Mouse (Mus musculus): ENCODE measurements around the gene Ppme1.
A peak's percentile ranks its signal among the peaks of the same experiment; 100 is the strongest.

Gene Ppme1

GRCm38 (mm10) chr7:100298861-100299510 is 73.1 kb downstream of the Ppme1 start:
- Histone ChIP-seq H3K4me3 (replicated peaks; ENCODE audit: low read length) (no peak overlapping the region), H3K36me3 (ENCODE audit: insufficient read depth, low read length) (no peaks in the 10 kb centered on the region), H3K27me3 (ENCODE audit: insufficient read depth, low read length) (0 out of 2 replicates have a peak, but pooled peaks cover 2% of the 10 kb centered on the region), H3K9me3 (ENCODE audit: low read length) (no peaks in the 10 kb centered on the region), H3K4me1 (replicated peaks; ENCODE audit: low read depth, low read length) (no peaks in the 10 kb centered on the region)
- no peak for TF ChIP-seq NANOG (IDR thresholded peaks at IDR 0.05; ENCODE audit: borderline replicate concordance, low read length)
- TF ChIP-seq CTCF (conservative IDR thresholded peaks at IDR 0.05; ENCODE audit: low read length), result no peak
- no peak for TF ChIP-seq POU5F1 (IDR thresholded peaks at IDR 0.05; ENCODE audit: borderline replicate concordance, low read length)

GRCm38 (mm10) chr7:100296699-100297098 is 75.4 kb downstream of the Ppme1 start:
- TF ChIP-seq POU5F1 (IDR thresholded peaks at IDR 0.05; ENCODE audit: borderline replicate concordance, low read length) (no peak), NANOG (IDR thresholded peaks at IDR 0.05; ENCODE audit: borderline replicate concordance, low read length) (no peak), CTCF (conservative IDR thresholded peaks at IDR 0.05; ENCODE audit: low read length) (no peak)
- H3K9me3 ChIP-seq (ENCODE audit: low read length), result no peaks in the 10 kb centered on the region
- H3K36me3 ChIP-seq (ENCODE audit: insufficient read depth, low read length), result no peaks in the 10 kb centered on the region
- H3K4me3 ChIP-seq (replicated peaks; ENCODE audit: low read length), result no peak overlapping the region
- no peaks in the 10 kb centered on the region for H3K4me1 ChIP-seq (replicated peaks; ENCODE audit: low read depth, low read length)
- 0 out of 2 replicates have a peak, but pooled peaks cover 6% of the 10 kb centered on the region for H3K27me3 ChIP-seq (ENCODE audit: insufficient read depth, low read length)

- Histone ChIP-seq H3K9me3 (ENCODE audit: low read length) (peaks cover 6% of the 10 kb centered on the region), H3K4me3 (replicated peaks; ENCODE audit: low read length) (no peak overlapping the region), H3K27me3 (ENCODE audit: insufficient read depth, low read length) (peaks cover 12% of the 10 kb centered on the region), H3K36me3 (ENCODE audit: insufficient read depth, low read length) (no peaks in the 10 kb centered on the region), H3K4me1 (replicated peaks; ENCODE audit: low read depth, low read length) (no peaks in the 10 kb centered on the region)
- TF ChIP-seq POU5F1 (IDR thresholded peaks at IDR 0.05; ENCODE audit: borderline replicate concordance, low read length), result no peak
- TF ChIP-seq CTCF (conservative IDR thresholded peaks at IDR 0.05; ENCODE audit: low read length), result no peak
- no peak for TF ChIP-seq NANOG (IDR thresholded peaks at IDR 0.05; ENCODE audit: borderline replicate concordance, low read length)
Observed at GRCm38 (mm10) chr7:100295745-100296144, 76.4 kb downstream of the Ppme1 start.

- H3K4me1 ChIP-seq (replicated peaks; ENCODE audit: low read depth, low read length), result peaks cover 8% of the 10 kb centered on the region
- TF ChIP-seq POU5F1 (IDR thresholded peaks at IDR 0.05; ENCODE audit: borderline replicate concordance, low read length), result no peak
- no peak for TF ChIP-seq CTCF (conservative IDR thresholded peaks at IDR 0.05; ENCODE audit: low read length)
- TF ChIP-seq NANOG (IDR thresholded peaks at IDR 0.05; ENCODE audit: borderline replicate concordance, low read length), result no peak
- H3K27me3 ChIP-seq (ENCODE audit: insufficient read depth, low read length), result peaks cover 32% of the 10 kb centered on the region
- peaks cover 11% of the 10 kb centered on the region for H3K9me3 ChIP-seq (ENCODE audit: low read length)
- no peak overlapping the region for H3K4me3 ChIP-seq (replicated peaks; ENCODE audit: low read length)
- no peaks in the 10 kb centered on the region for H3K36me3 ChIP-seq (ENCODE audit: insufficient read depth, low read length)
Observed at GRCm38 (mm10) chr7:100293546-100293945, 78.6 kb downstream of the Ppme1 start.

- H3K27me3 ChIP-seq (ENCODE audit: insufficient read depth, low read length), result peaks cover 60% of the 10 kb centered on the region
Observed at GRCm38 (mm10) chr7:100288622-100289021, 83.5 kb downstream of the Ppme1 start.

GRCm38 (mm10) chr7:100287748-100288578 is 84.1 kb downstream of the Ppme1 start:
- TF ChIP-seq NANOG (IDR thresholded peaks at IDR 0.05; ENCODE audit: borderline replicate concordance, low read length), result peak; percentile 75
- TF ChIP-seq CTCF (conservative IDR thresholded peaks at IDR 0.05; ENCODE audit: low read length), result no peak
- Histone ChIP-seq H3K4me3 (replicated peaks; ENCODE audit: low read length) (peak overlapping the region; percentile 63), H3K4me1 (replicated peaks; ENCODE audit: low read depth, low read length) (peaks cover 28% of the 10 kb centered on the region), H3K36me3 (ENCODE audit: insufficient read depth, low read length) (no peaks in the 10 kb centered on the region), H3K9me3 (ENCODE audit: low read length) (peaks cover 11% of the 10 kb centered on the region), H3K27me3 (ENCODE audit: insufficient read depth, low read length) (peaks cover 60% of the 10 kb centered on the region)

More at GRCm38 (mm10) chr7:100288622-100289021, 83.5 kb downstream of the Ppme1 start:
- peaks cover 11% of the 10 kb centered on the region for H3K9me3 ChIP-seq (ENCODE audit: low read length)
- no peaks in the 10 kb centered on the region for H3K36me3 ChIP-seq (ENCODE audit: insufficient read depth, low read length)
- H3K4me3 ChIP-seq (replicated peaks; ENCODE audit: low read length), result peak overlapping the region; percentile 63
- peaks cover 28% of the 10 kb centered on the region for H3K4me1 ChIP-seq (replicated peaks; ENCODE audit: low read depth, low read length)
- TF ChIP-seq NANOG (IDR thresholded peaks at IDR 0.05; ENCODE audit: borderline replicate concordance, low read length) (no peak), CTCF (conservative IDR thresholded peaks at IDR 0.05; ENCODE audit: low read length) (no peak), POU5F1 (IDR thresholded peaks at IDR 0.05; ENCODE audit: borderline replicate concordance, low read length) (no peak)

GRCm38 (mm10) chr7:100285383-100285782 is 86.7 kb downstream of the Ppme1 start, which contains the start of gene P4ha3:
Gene P4ha3 (plus strand): TSS chr7:100285520.
- Histone ChIP-seq H3K27me3 (ENCODE audit: insufficient read depth, low read length) (peaks cover 56% of the 10 kb centered on the region), H3K4me3 (replicated peaks; ENCODE audit: low read length) (peak within 1 kb of the TSS; percentile 82), H3K36me3 (ENCODE audit: insufficient read depth, low read length) (no peaks in the 10 kb centered on the region), H3K4me1 (replicated peaks; ENCODE audit: low read depth, low read length) (peaks cover 28% of the 10 kb centered on the region), H3K9me3 (ENCODE audit: low read length) (peaks cover 1% of the 10 kb centered on the region; the same call in 1 of the 2 replicates)
- TF ChIP-seq CTCF (conservative IDR thresholded peaks at IDR 0.05; ENCODE audit: low read length) (no peak), NANOG (IDR thresholded peaks at IDR 0.05; ENCODE audit: borderline replicate concordance, low read length) (no peak), POU5F1 (IDR thresholded peaks at IDR 0.05; ENCODE audit: borderline replicate concordance, low read length) (no peak)

- TF ChIP-seq POU5F1 (IDR thresholded peaks at IDR 0.05; ENCODE audit: borderline replicate concordance, low read length), result no peak
- Histone ChIP-seq H3K27me3 (ENCODE audit: insufficient read depth, low read length) (peaks cover 38% of the 10 kb centered on the region), H3K36me3 (ENCODE audit: insufficient read depth, low read length) (no peaks in the 10 kb centered on the region), H3K4me1 (replicated peaks; ENCODE audit: low read depth, low read length) (peaks cover 17% of the 10 kb centered on the region), H3K9me3 (ENCODE audit: low read length) (no peaks in the 10 kb centered on the region), H3K4me3 (replicated peaks; ENCODE audit: low read length) (no peak overlapping the region)
Observed at GRCm38 (mm10) chr7:100283298-100283697, 88.8 kb downstream of the Ppme1 start.
